Mouse (Mus musculus) megakaryocyte, embryonic 14.5 days (primary cell): ENCODE results near the gene Htr1d. TPM values are rescaled to one million over a fixed set of nuclear protein-coding genes. Genes with fewer than 3 reads are reported as not detected.

Experiments
- H3K27me3 ChIP-seq: replicated peaks from 2 replicates; pipeline ENCODE3; 2012; ENCODE audit warnings: inconsistent platforms
- H3K36me3 ChIP-seq: replicated peaks from 2 replicates; pipeline ENCODE3; 2012; ENCODE audit warnings: low read length, inconsistent platforms, mixed read lengths
- H3K4me1 ChIP-seq: 2 replicates; pipeline ENCODE4 v1.6.1; 2012; ENCODE audit warnings: inconsistent platforms
- H3K4me3 ChIP-seq: replicated peaks from 2 replicates; pipeline ENCODE3; 2012; ENCODE audit warnings: moderate library complexity, mild to moderate bottlenecking, inconsistent platforms
- H3K9me3 ChIP-seq: 2 replicates; pipeline ENCODE4 v1.6.1; 2012; ENCODE audit warnings: inconsistent platforms
- FLI1 ChIP-seq: IDR thresholded peaks from 2 replicates; pipeline ENCODE4 v1.6.1; 2012; ENCODE audit warnings: low read length, inconsistent platforms, mixed read lengths
- GATA1 ChIP-seq: IDR thresholded peaks from 3 replicates; pipeline ENCODE4 v1.6.1; 2012; ENCODE audit warnings: mixed read lengths, low read length, inconsistent platforms, borderline replicate concordance
- polyA plus RNA-seq: library from polyadenylated mRNA; stranded (reverse); fragments of >175 nt; gene quantifications from 2 replicates; pipeline ENCODE4 v1.2.3, GENCODE M21; 2012; ENCODE audit warnings: low replicate concordance; ENCODE audit not compliant: insufficient read depth

The Htr1d gene
- not detected in 2 replicates for polyA plus RNA-seq

- peak within 1 kb of the TSS; percentile 76 for H3K4me3 ChIP-seq
- TF ChIP-seq GATA1 (no peak), FLI1 (no peak)
- peaks cover 19% of the 10 kb centered on the region for H3K4me1 ChIP-seq
- no peaks in the 10 kb centered on the region for H3K9me3 ChIP-seq
- peaks cover 94% of the 10 kb centered on the region for H3K27me3 ChIP-seq
- H3K36me3 ChIP-seq: no peaks in the 10 kb centered on the region
Measured at GRCm38 (mm10) chr4:136423224-136423623, at the start of gene Htr1d. Gene Htr1d, plus strand, starts transcription at chr4:136423524.

- H3K27me3 ChIP-seq: peaks cover 39% of the 10 kb centered on the region
- no peak overlapping the region for H3K4me3 ChIP-seq
- no peaks in the 10 kb centered on the region for H3K9me3 ChIP-seq
- no peaks in the 10 kb centered on the region for H3K36me3 ChIP-seq
- peaks cover 10% of the 10 kb centered on the region for H3K4me1 ChIP-seq
- TF ChIP-seq GATA1: no peak
- TF ChIP-seq FLI1: no peak
Measured at GRCm38 (mm10) chr4:136377001-136377400, 46.3 kb upstream of the Htr1d start.

- peaks cover 12% of the 10 kb centered on the region for H3K4me1 ChIP-seq
- H3K27me3 ChIP-seq: peaks cover 38% of the 10 kb centered on the region
- no peak for TF ChIP-seq FLI1
- no peak for TF ChIP-seq GATA1
- H3K4me3 ChIP-seq: no peak overlapping the region
- peaks cover 4% of the 10 kb centered on the region for H3K9me3 ChIP-seq
- H3K36me3 ChIP-seq: no peaks in the 10 kb centered on the region
Measured at GRCm38 (mm10) chr4:136383052-136383451, 40.3 kb upstream of the Htr1d start.

GRCm38 (mm10) chr4:136383839-136384238 lies 39.5 kb upstream of the Htr1d start:
- peaks cover 40% of the 10 kb centered on the region for H3K27me3 ChIP-seq
- peaks cover 12% of the 10 kb centered on the region for H3K4me1 ChIP-seq
- H3K36me3 ChIP-seq: no peaks in the 10 kb centered on the region
- H3K4me3 ChIP-seq: no peak overlapping the region
- peaks cover 4% of the 10 kb centered on the region for H3K9me3 ChIP-seq
- TF ChIP-seq GATA1: no peak
- TF ChIP-seq FLI1: no peak

- H3K9me3 ChIP-seq: peaks cover 4% of the 10 kb centered on the region
- H3K36me3 ChIP-seq: no peaks in the 10 kb centered on the region
- TF ChIP-seq GATA1: no peak
- no peak for TF ChIP-seq FLI1
- no peak overlapping the region for H3K4me3 ChIP-seq
- H3K27me3 ChIP-seq: peaks cover 45% of the 10 kb centered on the region
- peaks cover 6% of the 10 kb centered on the region for H3K4me1 ChIP-seq
Measured at GRCm38 (mm10) chr4:136387261-136387660, 36.1 kb upstream of the Htr1d start.

GRCm38 (mm10) chr4:136401806-136402205 lies 21.5 kb upstream of the Htr1d start:
- no peak overlapping the region for H3K4me3 ChIP-seq
- no peaks in the 10 kb centered on the region for H3K4me1 ChIP-seq
- H3K36me3 ChIP-seq: no peaks in the 10 kb centered on the region
- no peaks in the 10 kb centered on the region for H3K9me3 ChIP-seq
- H3K27me3 ChIP-seq: peaks cover 38% of the 10 kb centered on the region
- TF ChIP-seq GATA1 (no peak), FLI1 (no peak)

- Histone ChIP-seq H3K4me3 (no peak overlapping the region), H3K4me1 (peaks cover 3% of the 10 kb centered on the region), H3K36me3 (no peaks in the 10 kb centered on the region), H3K9me3 (peaks cover 7% of the 10 kb centered on the region), H3K27me3 (peaks cover 35% of the 10 kb centered on the region)
- TF ChIP-seq GATA1 (no peak), FLI1 (no peak)
Measured at GRCm38 (mm10) chr4:136407831-136408230, 15.5 kb upstream of the Htr1d start.

GRCm38 (mm10) chr4:136411995-136412765 lies 11.1 kb upstream of the Htr1d start:
- Histone ChIP-seq H3K36me3 (no peaks in the 10 kb centered on the region), H3K4me3 (no peak overlapping the region), H3K27me3 (peaks cover 32% of the 10 kb centered on the region), H3K4me1 (peaks cover 3% of the 10 kb centered on the region), H3K9me3 (peaks cover 7% of the 10 kb centered on the region)
- TF ChIP-seq FLI1 (no peak), GATA1 (no peak)

- Histone ChIP-seq H3K27me3 (peaks cover 46% of the 10 kb centered on the region), H3K36me3 (no peaks in the 10 kb centered on the region), H3K9me3 (no peaks in the 10 kb centered on the region), H3K4me1 (no peaks in the 10 kb centered on the region; the same call in 1 of the 2 replicates), H3K4me3 (no peak overlapping the region)
- TF ChIP-seq FLI1: no peak
- TF ChIP-seq GATA1: no peak
Measured at GRCm38 (mm10) chr4:136415477-136415876, 7.8 kb upstream of the Htr1d start.

- no peak for TF ChIP-seq FLI1
- peaks cover under 1% of the 10 kb centered on the region for H3K4me1 ChIP-seq
- H3K4me3 ChIP-seq: no peak overlapping the region
- H3K9me3 ChIP-seq: no peaks in the 10 kb centered on the region
- H3K27me3 ChIP-seq: peaks cover 71% of the 10 kb centered on the region
- H3K36me3 ChIP-seq: no peaks in the 10 kb centered on the region
Measured at GRCm38 (mm10) chr4:136418962-136419361, 4.4 kb upstream of the Htr1d start.
